Mouse (Mus musculus): Measurements from ENCODE around the gene Mical3. TPM values are rescaled to one million over a fixed set of nuclear protein-coding genes. Genes with fewer than 3 reads are reported as not detected.

The Mical3 gene
- total and polyA plus RNA-seq, 2 experiments from 2014 or later = 17.5 to 78.7 TPM

GRCm38 (mm10) chr6:120939783-120940182 is 191.0 kb downstream of the Mical3 start:
- Histone ChIP-seq H3K9me3 (ENCODE audit: low read length) (no peaks in the 10 kb centered on the region), H3K4me1 (ENCODE audit: insufficient read depth) (no peaks in the 10 kb centered on the region), H3K27ac (ENCODE audit: low read depth, low read length) (no peak overlapping the region; the same call in 1 of the 2 replicates), H3K36me3 (ENCODE audit: insufficient read depth) (peaks cover 36% of the 10 kb centered on the region), H3K9ac (no peak overlapping the region), H3K4me2 (ENCODE audit: low read depth) (no peak overlapping the region), H3K4me3 (ENCODE audit: low read depth, low read length) (no peak overlapping the region), H3K27me3 (ENCODE audit: insufficient read depth, low read length) (no peaks in the 10 kb centered on the region)
- DNase-seq (no peak), ATAC-seq (no peak)
- TF ChIP-seq CTCF (IDR thresholded peaks at IDR 0.05; ENCODE audit: low read depth) = no peak
- 85% methylated on average over 3 of the region's 3 CpGs for WGBS

- Histone ChIP-seq H3K27me3 (ENCODE audit: insufficient read depth, low read length) (no peaks in the 10 kb centered on the region), H3K36me3 (ENCODE audit: insufficient read depth) (peaks cover 45% of the 10 kb centered on the region), H3K4me3 (ENCODE audit: low read depth, low read length) (no peak overlapping the region), H3K9me3 (ENCODE audit: low read length) (no peaks in the 10 kb centered on the region), H3K4me1 (ENCODE audit: insufficient read depth) (no peaks in the 10 kb centered on the region), H3K27ac (ENCODE audit: low read depth, low read length) (no peak overlapping the region), H3K9ac (no peak overlapping the region), H3K4me2 (ENCODE audit: low read depth) (no peak overlapping the region)
- DNase-seq (no peak), ATAC-seq (no peak)
- WGBS = 90% methylated on average over 12 of the region's 12 CpGs
- TF ChIP-seq CTCF (IDR thresholded peaks at IDR 0.05; ENCODE audit: low read depth) = no peak
Measured at GRCm38 (mm10) chr6:120938763-120939450, 191.9 kb downstream of the Mical3 start.

GRCm38 (mm10) chr6:120937999-120938608 is 192.7 kb downstream of the Mical3 start:
- Histone ChIP-seq H3K36me3 (ENCODE audit: insufficient read depth) (peaks cover 44% of the 10 kb centered on the region), H3K27ac (ENCODE audit: low read depth, low read length) (no peak overlapping the region), H3K4me1 (ENCODE audit: insufficient read depth) (no peaks in the 10 kb centered on the region), H3K4me2 (ENCODE audit: low read depth) (no peak overlapping the region), H3K4me3 (ENCODE audit: low read depth, low read length) (no peak overlapping the region), H3K9ac (no peak overlapping the region), H3K27me3 (ENCODE audit: insufficient read depth, low read length) (no peaks in the 10 kb centered on the region), H3K9me3 (ENCODE audit: low read length) (no peaks in the 10 kb centered on the region)
- 84% methylated on average over 11 of the region's 11 CpGs for WGBS
- no peak for ATAC-seq
- no peak for DNase-seq
- no peak for TF ChIP-seq CTCF (IDR thresholded peaks at IDR 0.05; ENCODE audit: low read depth)

GRCm38 (mm10) chr6:120937104-120937617 is 193.6 kb downstream of the Mical3 start:
- Histone ChIP-seq H3K9me3 (ENCODE audit: low read length) (no peaks in the 10 kb centered on the region), H3K36me3 (ENCODE audit: insufficient read depth) (peaks cover 52% of the 10 kb centered on the region), H3K9ac (no peak overlapping the region), H3K4me2 (ENCODE audit: low read depth) (no peak overlapping the region), H3K27ac (ENCODE audit: low read depth, low read length) (no peak overlapping the region), H3K27me3 (ENCODE audit: insufficient read depth, low read length) (no peaks in the 10 kb centered on the region), H3K4me3 (ENCODE audit: low read depth, low read length) (no peak overlapping the region), H3K4me1 (ENCODE audit: insufficient read depth) (no peaks in the 10 kb centered on the region)
- DNase-seq (no peak), ATAC-seq (no peak)
- WGBS = 80% methylated on average over 16 of the region's 16 CpGs
- no peak for TF ChIP-seq CTCF (IDR thresholded peaks at IDR 0.05; ENCODE audit: low read depth)

- Histone ChIP-seq H3K27me3 (ENCODE audit: insufficient read depth, low read length) (no peaks in the 10 kb centered on the region), H3K9me3 (ENCODE audit: low read length) (no peaks in the 10 kb centered on the region), H3K9ac (no peak overlapping the region), H3K4me3 (ENCODE audit: low read depth, low read length) (no peak overlapping the region), H3K27ac (ENCODE audit: low read depth, low read length) (no peak overlapping the region), H3K36me3 (ENCODE audit: insufficient read depth) (peaks cover 56% of the 10 kb centered on the region), H3K4me1 (ENCODE audit: insufficient read depth) (no peaks in the 10 kb centered on the region), H3K4me2 (ENCODE audit: low read depth) (no peak overlapping the region)
- no peak for TF ChIP-seq CTCF (IDR thresholded peaks at IDR 0.05; ENCODE audit: low read depth)
- 81% methylated on average over 4 of the region's 4 CpGs for WGBS
- DNase-seq (no peak), ATAC-seq (no peak)
Measured at GRCm38 (mm10) chr6:120934176-120934575, 196.6 kb downstream of the Mical3 start.

GRCm38 (mm10) chr6:120933670-120934069 is 197.1 kb downstream of the Mical3 start:
- H3K36me3 ChIP-seq (ENCODE audit: insufficient read depth) = peaks cover 60% of the 10 kb centered on the region
- no peak overlapping the region for H3K4me2 ChIP-seq (ENCODE audit: low read depth)
- H3K9ac ChIP-seq = no peak overlapping the region
- ATAC-seq = no peak
- H3K27ac ChIP-seq (ENCODE audit: low read depth, low read length) = no peak overlapping the region
- WGBS = 89% methylated on average over 7 of the region's 7 CpGs
- no peak overlapping the region for H3K4me3 ChIP-seq (ENCODE audit: low read depth, low read length)
- H3K27me3 ChIP-seq (ENCODE audit: insufficient read depth, low read length) = no peaks in the 10 kb centered on the region
- TF ChIP-seq CTCF (IDR thresholded peaks at IDR 0.05; ENCODE audit: low read depth) = no peak
- H3K4me1 ChIP-seq (ENCODE audit: insufficient read depth) = no peaks in the 10 kb centered on the region
- no peaks in the 10 kb centered on the region for H3K9me3 ChIP-seq (ENCODE audit: low read length)
- no peak for DNase-seq

GRCm38 (mm10) chr6:120932597-120932996 is 198.2 kb downstream of the Mical3 start:
- no peak overlapping the region for H3K4me3 ChIP-seq (ENCODE audit: low read depth, low read length)
- no peaks in the 10 kb centered on the region for H3K9me3 ChIP-seq (ENCODE audit: low read length)
- TF ChIP-seq CTCF (IDR thresholded peaks at IDR 0.05; ENCODE audit: low read depth) = no peak
- no peak overlapping the region for H3K4me2 ChIP-seq (ENCODE audit: low read depth)
- ATAC-seq (no peak), DNase-seq (no peak)
- H3K27me3 ChIP-seq (ENCODE audit: insufficient read depth, low read length) = no peaks in the 10 kb centered on the region
- 93% methylated on average over 12 of the region's 12 CpGs for WGBS
- H3K4me1 ChIP-seq (ENCODE audit: insufficient read depth) = no peaks in the 10 kb centered on the region
- peaks cover 60% of the 10 kb centered on the region for H3K36me3 ChIP-seq (ENCODE audit: insufficient read depth)
- H3K9ac ChIP-seq = no peak overlapping the region
- no peak overlapping the region for H3K27ac ChIP-seq (ENCODE audit: low read depth, low read length)

Data from forebrain, postnatal 0 days (tissue).